Mouse (Mus musculus): ENCODE data around the gene Pibf1.

GRCm38 (mm10) chr14:99206591-99206990 lies 107.4 kb downstream of the Pibf1 start:
- no peak for TF ChIP-seq CTCF (IDR thresholded peaks at IDR 0.05; ENCODE audit: borderline replicate concordance, insufficient read depth, low read length)
- no peak for TF ChIP-seq POLR2A (IDR thresholded peaks at IDR 0.05; ENCODE audit: low read depth, low read length)

All from embryonic fibroblast, embryonic 13.5 days (primary cell).